11 mouse cellular contexts compared by ENCODE assay signal in the genomic region with DNA sequence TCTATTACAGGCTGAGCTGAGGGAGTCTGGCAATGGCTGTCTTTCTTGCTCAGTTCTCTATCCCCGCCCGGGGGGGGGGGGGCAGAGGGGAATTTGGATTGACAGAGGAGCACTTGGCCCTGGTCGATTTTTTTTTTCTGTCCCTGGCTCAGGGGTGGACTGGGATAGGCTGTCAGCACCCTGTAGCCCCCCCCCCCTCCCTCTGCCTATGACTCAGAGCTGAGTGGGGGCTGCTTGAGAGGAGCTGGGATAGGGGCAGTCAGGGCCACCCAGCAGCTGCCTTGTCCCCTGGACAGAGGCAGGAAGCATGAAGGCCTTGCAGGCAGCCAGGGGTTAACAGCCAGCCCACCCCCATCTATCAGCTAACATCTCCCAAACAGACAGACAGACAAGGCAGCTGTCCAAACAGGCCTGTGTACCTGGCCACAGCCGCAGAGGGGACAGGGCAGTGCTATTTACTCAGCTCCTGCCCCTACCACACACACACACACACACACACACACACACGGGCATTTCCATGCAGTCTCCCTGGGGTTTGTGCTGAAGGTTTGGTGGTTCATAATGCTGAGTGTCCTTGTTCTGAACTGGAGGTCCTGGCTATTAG. TPM values are rescaled to one million over a fixed set of nuclear protein-coding genes. Genes with fewer than 3 reads are reported as not detected.
DNase-seq lines count a peak whose midpoint lies in the region; ATAC-seq lines count a peak whose summit lies in the region.
"Had no signal": no experiment of that assay in that cellular context is flagged by ENCODE, and none has a peak within 500 bp of the region (broad histone marks: within the 10 kb centered on the region; RNA-seq: fewer than 3 reads in every experiment).

No protein-coding gene starts in this region.

- no peak overlapping the region for H3K27ac ChIP-seq in kidney, embryonic 16.5 days (ENCODE audit: low read length)
- H3K27ac ChIP-seq in limb, embryonic 11.5 days (replicated peaks; ENCODE audit: low read depth, low read length), result no peak overlapping the region
- no peak overlapping the region for H3K27ac ChIP-seq in neural tube, embryonic 12.5 days
- H3K27ac ChIP-seq: forebrain, embryonic 13.5 days had no signal

- 5% methylated on average over 5 of the region's 5 CpGs for WGBS in kidney, embryonic 16.5 days
- WGBS in limb, embryonic 11.5 days, result 3% methylated on average over 5 of the region's 5 CpGs
- 2% methylated on average over 5 of the region's 5 CpGs for WGBS in neural tube, embryonic 12.5 days

- H3K27me3 ChIP-seq in kidney, embryonic 16.5 days (ENCODE audit: insufficient read depth, low read length), result peaks cover 62% of the 10 kb centered on the region
- H3K27me3 ChIP-seq in limb, embryonic 11.5 days (ENCODE audit: control insufficient read depth, insufficient read depth, low read length), result peaks cover 10% of the 10 kb centered on the region
- H3K27me3 ChIP-seq in neural tube, embryonic 12.5 days (replicated peaks), result peaks cover 97% of the 10 kb centered on the region

- peaks cover 38% of the 10 kb centered on the region for H3K4me1 ChIP-seq in kidney, embryonic 16.5 days (ENCODE audit: insufficient read depth, low read length)
- H3K4me1 ChIP-seq in limb, embryonic 11.5 days (ENCODE audit: control insufficient read depth, insufficient read depth, low read length), result peaks cover 75% of the 10 kb centered on the region
- H3K4me1 ChIP-seq in neural tube, embryonic 12.5 days, result peaks cover 55% of the 10 kb centered on the region

- DNase-seq in kidney, postnatal 25 days, result no peak
- peak; percentile 67 for DNase-seq in embryo, embryonic 9.5 days (ENCODE audit: extremely low spot score)
- peak; percentile 39 for DNase-seq in limb, embryonic 11.5 days (ENCODE audit: low spot score)
- DNase-seq in cerebellum, postnatal 4 days (ENCODE audit: low spot score in 2 of 2), result no peak
- no peak for DNase-seq in layer of hippocampus, adult 11-12 months (ENCODE audit: low spot score)
- no peak for DNase-seq in cerebellum, postnatal 14 days
- DNase-seq: heart, adult 11 months; lung, adult 18-20 months had no signal

- no peak overlapping the region for H3K4me3 ChIP-seq in kidney, embryonic 16.5 days (ENCODE audit: low read length)
- no peak overlapping the region for H3K4me3 ChIP-seq in limb, embryonic 11.5 days (ENCODE audit: low read depth, low read length)
- H3K4me3 ChIP-seq in neural tube, embryonic 12.5 days, result no peak overlapping the region
- H3K4me3 ChIP-seq: forebrain, embryonic 13.5 days had no signal

- H3K9ac ChIP-seq in kidney, embryonic 16.5 days (replicated peaks; ENCODE audit: low read length), result no peak overlapping the region
- no peak overlapping the region for H3K9ac ChIP-seq in limb, embryonic 11.5 days (ENCODE audit: low read length)
- no peak overlapping the region for H3K9ac ChIP-seq in neural tube, embryonic 12.5 days
- H3K9ac ChIP-seq: forebrain, embryonic 13.5 days had no signal

- H3K4me2 ChIP-seq in kidney, embryonic 16.5 days (replicated peaks; ENCODE audit: low read depth, low read length), result no peak overlapping the region
- H3K4me2 ChIP-seq in limb, embryonic 11.5 days (ENCODE audit: low read depth, severe bottlenecking), result peak overlapping the region; percentile 1; the same call in 1 of the 2 replicates
- 0 out of 2 replicates have a peak overlapping the region, but pooled peaks have one; percentile 19 for H3K4me2 ChIP-seq in neural tube, embryonic 12.5 days (replicated peaks)
- H3K4me2 ChIP-seq: forebrain, embryonic 13.5 days had no signal

- peak; percentile 16; the same call in 1 of the 2 replicates for ATAC-seq in kidney, embryonic 16.5 days (ENCODE audit: low FRiP score, low TSS enrichment)
- ATAC-seq in limb, embryonic 11.5 days (ENCODE audit: insufficient number of reproducible peaks, low FRiP score, low TSS enrichment, low read depth), result no peak
- no peak for ATAC-seq in neural tube, embryonic 12.5 days (ENCODE audit: low FRiP score, low read depth)
- ATAC-seq: forebrain, embryonic 13.5 days had no signal

- H3K36me3 ChIP-seq in kidney, embryonic 16.5 days (ENCODE audit: insufficient read depth, low read length), result no peaks in the 10 kb centered on the region
- H3K36me3 ChIP-seq in limb, embryonic 11.5 days (ENCODE audit: control insufficient read depth, insufficient read depth, low read length), result no peaks in the 10 kb centered on the region
- no peaks in the 10 kb centered on the region for H3K36me3 ChIP-seq in neural tube, embryonic 12.5 days

- H3K9me3 ChIP-seq in kidney, embryonic 16.5 days (ENCODE audit: low read length), result no peaks in the 10 kb centered on the region
- no peaks in the 10 kb centered on the region for H3K9me3 ChIP-seq in limb, embryonic 11.5 days (ENCODE audit: control insufficient read depth, low read length)
- H3K9me3 ChIP-seq in neural tube, embryonic 12.5 days, result no peaks in the 10 kb centered on the region
- H3K9me3 ChIP-seq: forebrain, embryonic 13.5 days had no signal

RNA-seq across cellular contexts. Expression of gene Lmx1b, which starts 57.8 kb away (rescaled TPM):
- 0.94 and 1.3 TPM in 2 replicates for polyA plus RNA-seq in kidney, embryonic 16.5 days (2015; fragmentation: Nextera tagmentation; extraction: Ambion mirVana)
- polyA plus RNA-seq in limb, embryonic 11.5 days (2014; fragmentation: Nextera tagmentation; extraction: Ambion mirVana), result 10.2 and 10.6 TPM in 2 replicates
- polyA plus RNA-seq in neural tube, embryonic 12.5 days (2016; fragmentation: Nextera tagmentation; extraction: Ambion mirVana), result 4.6 and 4.7 TPM in 2 replicates

Comparison
In these comparisons a context has a peak if more than half of its experiments do, and no peak if none do; other contexts are left out.
1. DNase-seq: peak in embryo, embryonic 9.5 days (single experiment) and limb, embryonic 11.5 days (single experiment); none in kidney, postnatal 25 days (0 of 2), cerebellum, postnatal 4 days (0 of 2), layer of hippocampus, adult 11-12 months (single experiment) and cerebellum, postnatal 14 days (0 of 2).